Mouse (Mus musculus): ENCODE measurements around the gene H2-M5. TPM values are rescaled to one million over a fixed set of nuclear protein-coding genes. Genes with fewer than 3 reads are reported as not detected.

Gene H2-M5
- polyA plus RNA-seq, 1 experiment = 0.06 TPM

DNA sequence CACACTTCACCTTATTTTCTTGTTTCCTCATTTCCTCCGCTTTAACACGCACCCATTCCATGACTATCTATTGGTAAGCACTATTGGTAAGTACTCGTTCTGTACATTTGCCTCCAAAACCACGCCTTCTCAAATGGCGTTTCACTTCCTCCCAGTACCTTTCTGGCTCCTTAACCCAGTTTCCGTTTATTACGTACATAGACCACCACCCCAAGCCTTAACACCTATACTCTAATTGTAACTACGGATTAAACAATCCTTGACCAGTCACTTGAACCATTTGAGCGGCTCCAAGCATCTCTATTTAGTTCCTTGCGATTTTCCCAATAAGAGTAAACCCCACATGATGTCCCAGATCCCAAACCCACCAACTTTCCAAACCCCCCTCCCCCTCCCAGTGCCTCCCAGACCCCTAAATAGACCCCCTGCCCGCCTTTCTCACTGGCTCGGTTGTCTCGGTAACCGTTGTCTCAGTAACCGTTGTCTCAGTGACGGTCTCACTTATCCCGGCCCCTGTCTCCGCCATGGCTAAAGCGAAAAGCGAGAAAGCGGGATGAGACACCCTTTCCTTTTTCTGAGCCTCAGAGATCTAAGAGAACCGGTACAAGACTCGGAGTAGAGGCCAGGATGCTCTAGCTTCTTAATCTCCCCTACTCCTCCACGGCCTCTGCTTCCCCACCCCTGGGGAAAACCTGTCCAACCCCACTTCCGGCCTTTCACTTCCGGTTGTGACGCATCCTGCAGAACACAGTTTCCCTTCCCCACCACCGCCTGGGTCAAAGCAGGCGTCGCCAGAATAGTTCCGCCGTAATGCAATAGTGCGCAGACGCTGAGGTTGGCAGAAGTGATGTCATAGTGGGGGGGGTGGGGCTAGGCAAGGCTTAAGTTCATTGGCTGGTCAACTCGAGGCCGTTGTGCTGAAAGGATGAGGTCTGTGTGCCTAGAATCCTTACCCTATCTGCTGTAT is 38.1 kb downstream of the H2-M5 start, which contains the start of gene Ppp1r11:
Gene Ppp1r11, minus strand, starts transcription at position 761 of the 967 bp plus-strand sequence.
- TF ChIP-seq MAX (IDR thresholded peaks at IDR 0.05) = peak; percentile 58
- peak; percentile 34 for TF ChIP-seq CEBPB (IDR thresholded peaks at IDR 0.05; ENCODE audit: low read depth)
- no peak for TF ChIP-seq USF1 (IDR thresholded peaks at IDR 0.05; ENCODE audit: low read depth)
- TF ChIP-seq CTCF (IDR thresholded peaks at IDR 0.05; ENCODE audit: control insufficient read depth, insufficient read depth, insufficient read length) = no peak
- TF ChIP-seq MYOG (IDR thresholded peaks at IDR 0.05; ENCODE audit: control insufficient read depth, extremely low read depth, insufficient read length) = no peak
- no peak for TF ChIP-seq MYOD1 (IDR thresholded peaks at IDR 0.05; ENCODE audit: control insufficient read depth, insufficient read length, low read depth)
- TF ChIP-seq FOSL1 (IDR thresholded peaks at IDR 0.05; ENCODE audit: insufficient read depth, low read length, poor library complexity, severe bottlenecking) = no peak
- Histone ChIP-seq H3K36me3 (ENCODE audit: control insufficient read depth, insufficient read depth) (peaks cover 43% of the 10 kb centered on the region), H3K4me3 (ENCODE audit: insufficient read depth, poor library complexity, severe bottlenecking) (peak within 1 kb of the TSS; percentile 94), H3K79me3 (ENCODE audit: low read depth) (peaks cover 21% of the 10 kb centered on the region), H3K27me3 (ENCODE audit: control insufficient read depth, insufficient read depth, insufficient read length) (no peaks in the 10 kb centered on the region), H3ac (ENCODE audit: control insufficient read depth, insufficient read length, low read depth) (peak within 1 kb of the TSS; percentile 71), H3K79me2 (ENCODE audit: control insufficient read depth, insufficient read depth) (peaks cover 29% of the 10 kb centered on the region)

DNA sequence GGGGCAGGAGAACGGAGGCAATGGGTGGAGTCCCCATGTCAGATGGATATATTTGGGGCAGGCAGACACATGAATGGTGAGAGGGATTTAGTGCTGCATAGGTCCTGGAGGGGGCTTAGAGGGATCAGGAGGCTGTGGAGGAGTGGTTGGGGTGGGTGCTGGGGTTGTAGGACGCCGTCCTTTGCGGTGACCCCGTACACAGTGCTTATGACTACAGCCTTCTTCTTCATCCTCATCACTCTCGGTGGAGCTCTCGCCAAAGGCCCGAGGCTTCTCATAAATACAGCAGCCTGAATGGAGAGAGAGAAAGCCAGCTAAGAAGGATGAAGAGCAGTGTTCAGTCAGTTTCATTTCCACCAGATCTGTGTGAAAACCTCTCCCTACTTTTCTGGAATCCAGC is 40.1 kb downstream of the H2-M5 start:
- no peak overlapping the region for H3ac ChIP-seq (ENCODE audit: control insufficient read depth, insufficient read length, low read depth)
- no peak for TF ChIP-seq MAX (IDR thresholded peaks at IDR 0.05)
- TF ChIP-seq MYOD1 (IDR thresholded peaks at IDR 0.05; ENCODE audit: control insufficient read depth, insufficient read length, low read depth) = no peak
- no peak for TF ChIP-seq USF1 (IDR thresholded peaks at IDR 0.05; ENCODE audit: low read depth)
- TF ChIP-seq MYOG (IDR thresholded peaks at IDR 0.05; ENCODE audit: control insufficient read depth, extremely low read depth, insufficient read length) = no peak
- no peak for TF ChIP-seq FOSL1 (IDR thresholded peaks at IDR 0.05; ENCODE audit: insufficient read depth, low read length, poor library complexity, severe bottlenecking)
- TF ChIP-seq CEBPB (IDR thresholded peaks at IDR 0.05; ENCODE audit: low read depth) = no peak
- TF ChIP-seq CTCF (IDR thresholded peaks at IDR 0.05; ENCODE audit: control insufficient read depth, insufficient read depth, insufficient read length) = no peak
- no peak overlapping the region for H3K4me3 ChIP-seq (ENCODE audit: insufficient read depth, poor library complexity, severe bottlenecking)
- H3K79me2 ChIP-seq (ENCODE audit: control insufficient read depth, insufficient read depth) = peaks cover 22% of the 10 kb centered on the region
- peaks cover 30% of the 10 kb centered on the region for H3K36me3 ChIP-seq (ENCODE audit: control insufficient read depth, insufficient read depth)
- H3K79me3 ChIP-seq (ENCODE audit: low read depth) = peaks cover 18% of the 10 kb centered on the region
- no peaks in the 10 kb centered on the region for H3K27me3 ChIP-seq (ENCODE audit: control insufficient read depth, insufficient read depth, insufficient read length)

DNA sequence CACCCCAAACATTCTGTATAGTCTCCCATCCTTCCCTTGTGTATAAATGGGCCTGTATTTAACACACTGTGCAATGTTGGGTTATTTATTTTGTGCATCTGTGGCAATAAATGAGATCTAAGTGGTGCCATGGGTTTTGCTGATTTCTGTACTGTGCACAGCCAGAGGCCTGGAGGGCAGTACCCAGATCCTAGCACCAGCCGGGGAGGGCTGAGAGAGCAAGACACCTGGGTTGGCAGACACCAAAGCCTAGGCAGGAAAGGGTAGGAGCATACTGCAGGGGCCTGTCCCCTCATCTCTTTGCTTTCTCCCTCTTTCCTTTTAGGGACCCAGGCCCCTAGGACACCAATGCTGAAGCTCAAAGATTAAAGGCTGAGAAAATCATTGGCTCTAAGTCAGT is 41.1 kb downstream of the H2-M5 start:
- H3ac ChIP-seq (ENCODE audit: control insufficient read depth, insufficient read length, low read depth) = no peak overlapping the region

DNA sequence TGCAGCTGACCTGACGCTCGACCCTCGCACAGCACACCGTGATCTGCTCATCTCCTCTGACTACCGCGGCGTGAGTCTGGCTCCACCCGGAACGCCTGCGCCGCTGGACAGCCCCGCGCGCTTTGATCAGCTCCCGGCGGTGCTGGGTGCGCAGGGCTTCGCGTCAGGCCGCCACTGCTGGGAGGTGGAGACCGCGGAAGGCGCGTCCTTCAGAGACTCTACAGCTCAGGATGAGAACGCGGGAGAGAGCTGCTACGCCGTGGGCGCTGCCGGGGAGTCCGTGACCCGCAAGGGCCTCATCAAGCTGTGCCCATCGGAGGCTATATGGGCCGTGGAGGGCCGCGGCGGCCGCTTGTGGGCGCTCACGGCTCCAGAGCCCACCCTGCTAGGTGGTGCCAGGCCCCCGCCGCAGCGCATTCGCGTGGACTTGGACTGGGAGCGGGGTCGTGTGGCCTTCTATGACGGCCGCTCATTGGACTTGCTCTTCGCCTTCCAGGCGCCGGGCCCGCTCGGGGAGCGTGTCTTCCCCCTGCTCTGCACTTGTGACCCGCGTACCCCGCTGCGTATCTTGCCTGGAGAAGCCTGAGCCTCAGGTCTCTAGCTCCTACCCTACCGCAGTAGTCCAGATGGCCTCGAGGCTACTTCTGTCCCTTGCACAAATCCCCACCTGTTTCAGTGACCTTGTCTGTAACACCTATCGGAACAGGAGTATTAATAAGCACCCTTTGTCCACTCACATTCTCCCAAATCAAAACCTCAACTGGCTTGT is 42.1 kb downstream of the H2-M5 start:
- Histone ChIP-seq H3K79me2 (ENCODE audit: control insufficient read depth, insufficient read depth) (peaks cover 22% of the 10 kb centered on the region), H3K4me3 (ENCODE audit: insufficient read depth, poor library complexity, severe bottlenecking) (no peak overlapping the region), H3K27me3 (ENCODE audit: control insufficient read depth, insufficient read depth, insufficient read length) (no peaks in the 10 kb centered on the region), H3K79me3 (ENCODE audit: low read depth) (peaks cover 18% of the 10 kb centered on the region), H3K36me3 (ENCODE audit: control insufficient read depth, insufficient read depth) (peaks cover 17% of the 10 kb centered on the region), H3ac (ENCODE audit: control insufficient read depth, insufficient read length, low read depth) (no peak overlapping the region)
- TF ChIP-seq CTCF (IDR thresholded peaks at IDR 0.05; ENCODE audit: control insufficient read depth, insufficient read depth, insufficient read length) (no peak), CEBPB (IDR thresholded peaks at IDR 0.05; ENCODE audit: low read depth) (no peak), USF1 (IDR thresholded peaks at IDR 0.05; ENCODE audit: low read depth) (no peak), MAX (IDR thresholded peaks at IDR 0.05) (no peak), MYOG (IDR thresholded peaks at IDR 0.05; ENCODE audit: control insufficient read depth, extremely low read depth, insufficient read length) (no peak), MYOD1 (IDR thresholded peaks at IDR 0.05; ENCODE audit: control insufficient read depth, insufficient read length, low read depth) (no peak), FOSL1 (IDR thresholded peaks at IDR 0.05; ENCODE audit: insufficient read depth, low read length, poor library complexity, severe bottlenecking) (no peak)

More for the DNA sequence above, 41.1 kb downstream of the H2-M5 start:
- Histone ChIP-seq H3K79me3 (ENCODE audit: low read depth) (peaks cover 18% of the 10 kb centered on the region), H3K36me3 (ENCODE audit: control insufficient read depth, insufficient read depth) (peaks cover 20% of the 10 kb centered on the region), H3K27me3 (ENCODE audit: control insufficient read depth, insufficient read depth, insufficient read length) (no peaks in the 10 kb centered on the region), H3K79me2 (ENCODE audit: control insufficient read depth, insufficient read depth) (peaks cover 22% of the 10 kb centered on the region), H3K4me3 (ENCODE audit: insufficient read depth, poor library complexity, severe bottlenecking) (no peak overlapping the region)
- TF ChIP-seq CTCF (IDR thresholded peaks at IDR 0.05; ENCODE audit: control insufficient read depth, insufficient read depth, insufficient read length) (no peak), MYOD1 (IDR thresholded peaks at IDR 0.05; ENCODE audit: control insufficient read depth, insufficient read length, low read depth) (no peak), FOSL1 (IDR thresholded peaks at IDR 0.05; ENCODE audit: insufficient read depth, low read length, poor library complexity, severe bottlenecking) (no peak), MYOG (IDR thresholded peaks at IDR 0.05; ENCODE audit: control insufficient read depth, extremely low read depth, insufficient read length) (no peak), CEBPB (IDR thresholded peaks at IDR 0.05; ENCODE audit: low read depth) (no peak), USF1 (IDR thresholded peaks at IDR 0.05; ENCODE audit: low read depth) (no peak), MAX (IDR thresholded peaks at IDR 0.05) (no peak)

DNA sequence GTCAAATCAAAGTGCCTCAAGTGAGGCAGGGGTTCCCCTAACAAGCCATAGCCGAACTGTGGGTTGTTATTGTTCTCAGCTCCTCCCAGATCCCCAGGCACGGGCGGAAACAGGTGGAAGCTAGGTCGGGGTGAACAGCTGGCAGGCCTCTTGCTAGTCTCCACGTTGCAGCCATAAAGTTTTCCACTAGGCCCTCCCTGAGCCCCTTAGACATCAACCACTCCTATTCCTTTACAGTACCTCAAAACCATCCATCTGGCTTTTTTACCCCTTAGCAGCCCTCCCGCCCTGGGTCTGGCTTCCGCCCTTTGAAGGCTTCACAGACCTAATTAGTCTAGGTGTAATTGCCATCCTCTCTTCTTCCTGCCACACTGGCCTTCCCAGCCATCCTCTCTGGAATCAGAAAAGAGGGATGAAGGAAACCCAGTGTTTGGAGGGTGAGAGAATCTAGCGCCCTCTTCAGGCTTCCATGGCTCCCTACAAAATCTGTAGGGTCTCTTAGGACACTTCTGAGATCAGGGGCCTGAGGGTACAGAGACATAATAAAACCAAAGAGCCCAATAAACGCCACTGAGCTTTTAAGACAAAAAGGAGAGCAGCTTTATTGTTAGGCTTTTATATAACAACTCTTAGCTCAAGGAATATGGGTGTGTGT is 45.1 kb downstream of the H2-M5 start:
- Histone ChIP-seq H3K79me2 (ENCODE audit: control insufficient read depth, insufficient read depth) (peaks cover under 1% of the 10 kb centered on the region), H3K27me3 (ENCODE audit: control insufficient read depth, insufficient read depth, insufficient read length) (no peaks in the 10 kb centered on the region), H3K79me3 (ENCODE audit: low read depth) (no peaks in the 10 kb centered on the region), H3K36me3 (ENCODE audit: control insufficient read depth, insufficient read depth) (peaks cover 12% of the 10 kb centered on the region), H3ac (ENCODE audit: control insufficient read depth, insufficient read length, low read depth) (no peak overlapping the region), H3K4me3 (ENCODE audit: insufficient read depth, poor library complexity, severe bottlenecking) (no peak overlapping the region)
- TF ChIP-seq MYOG (IDR thresholded peaks at IDR 0.05; ENCODE audit: control insufficient read depth, extremely low read depth, insufficient read length) = no peak
- no peak for TF ChIP-seq CEBPB (IDR thresholded peaks at IDR 0.05; ENCODE audit: low read depth)
- TF ChIP-seq MYOD1 (IDR thresholded peaks at IDR 0.05; ENCODE audit: control insufficient read depth, insufficient read length, low read depth) = no peak
- no peak for TF ChIP-seq MAX (IDR thresholded peaks at IDR 0.05)
- TF ChIP-seq USF1 (IDR thresholded peaks at IDR 0.05; ENCODE audit: low read depth) = no peak
